Mouse (Mus musculus) myocyte (in vitro differentiated cells): Measurements from ENCODE around the gene Igfals.

Experiments used
- MAX ChIP-seq: IDR thresholded peaks from one replicate; pipeline ENCODE4 v1.6.1; 2011; ENCODE audit warnings: low read depth, mild to moderate bottlenecking, control low read depth
- POLR2A ChIP-seq: IDR thresholded peaks from one replicate; pipeline ENCODE4 v1.6.1; 2011; ENCODE audit warnings: low read depth, mild to moderate bottlenecking, control low read depth, moderate library complexity; ENCODE audit not compliant: insufficient read length
- REST ChIP-seq: IDR thresholded peaks from one replicate; pipeline ENCODE4 v1.6.1; 2011; ENCODE audit warnings: mild to moderate bottlenecking, control low read depth, moderate library complexity; ENCODE audit not compliant: insufficient read depth, insufficient read length
- SRF ChIP-seq: IDR thresholded peaks from one replicate; pipeline ENCODE4 v1.6.1; 2011; ENCODE audit warnings: low read depth; ENCODE audit not compliant: control insufficient read depth, insufficient read length
- USF1 ChIP-seq: IDR thresholded peaks from one replicate; pipeline ENCODE4 v1.6.1; 2011; ENCODE audit warnings: low read depth, mild to moderate bottlenecking, control low read depth, moderate library complexity

GRCm38 (mm10) chr17:24877336-24878116 is 11.7 kb downstream of the Igfals start:
- TF ChIP-seq USF1 (no peak), SRF (no peak), POLR2A (no peak), REST (no peak), MAX (no peak)
